Mouse (Mus musculus) cerebellum, adult 9-11 months (tissue): Measurements from ENCODE around the gene Lcn12.

Experiments
- DNase-seq: peaks from one replicate; pipeline ENCODE4 v3.0.0; 2022

Gene Lcn12

DNA sequence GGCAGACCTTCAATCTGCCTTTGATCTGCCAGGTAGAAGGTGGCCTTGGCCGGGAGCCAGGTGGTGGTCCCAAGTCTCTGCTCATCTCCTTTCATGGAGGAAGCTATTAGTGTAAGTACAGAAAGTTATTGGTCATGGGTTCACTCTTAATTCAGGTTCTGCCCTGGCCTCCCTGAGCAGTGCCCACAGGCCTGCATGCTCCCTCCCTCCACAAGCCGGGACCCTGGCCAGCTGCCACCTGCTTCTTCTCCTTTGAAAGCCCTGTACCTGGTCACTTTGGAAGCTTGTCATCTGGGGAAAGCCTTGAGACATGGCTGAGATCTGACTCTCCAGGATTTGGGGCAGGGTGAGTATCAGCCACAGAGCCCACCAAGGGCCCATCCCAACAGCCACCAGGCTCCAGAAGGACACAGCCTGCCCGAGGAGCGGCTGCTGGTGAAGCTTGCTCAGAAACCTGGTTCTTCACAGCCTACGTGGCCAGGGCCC lies at the start of gene Lcn12:
Gene Lcn12, minus strand, starts transcription at position 436 of the 486 bp plus-strand sequence.
- DNase-seq = peak; percentile 85

DNA sequence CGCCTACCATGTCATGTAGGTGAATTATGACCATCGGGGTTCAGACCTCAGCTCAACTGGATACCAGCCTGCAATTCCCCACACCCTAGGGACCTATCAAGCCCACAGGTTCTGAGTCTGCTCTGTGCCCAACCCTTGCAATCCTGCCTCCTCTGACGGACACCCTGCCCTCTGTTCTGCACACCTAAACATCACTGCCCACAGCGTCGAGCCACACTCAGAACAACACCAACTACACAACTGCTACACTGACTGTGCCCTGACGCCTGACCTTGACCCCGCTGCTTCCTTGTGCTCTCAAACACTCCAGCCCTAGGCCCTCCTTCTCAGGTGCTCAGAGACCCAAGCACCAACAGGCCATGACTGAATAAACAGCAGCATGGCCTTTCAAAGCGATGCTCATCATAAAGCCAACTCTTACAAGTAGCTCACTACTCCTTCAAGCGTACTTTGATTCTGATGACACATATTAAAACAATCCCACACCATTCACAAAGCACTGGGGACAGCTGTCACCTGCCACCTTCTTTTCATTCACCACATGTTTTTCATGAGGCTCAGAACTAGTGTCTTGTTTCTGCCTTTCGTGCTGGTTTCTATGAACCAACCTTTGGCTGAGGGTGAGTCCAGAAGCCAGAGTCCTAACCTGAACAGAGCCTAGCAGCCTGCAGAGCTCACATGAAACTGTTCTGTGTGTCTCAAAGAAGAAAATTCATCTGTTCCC lies 48.1 kb upstream of the Lcn12 start:
- DNase-seq = no peak

DNA sequence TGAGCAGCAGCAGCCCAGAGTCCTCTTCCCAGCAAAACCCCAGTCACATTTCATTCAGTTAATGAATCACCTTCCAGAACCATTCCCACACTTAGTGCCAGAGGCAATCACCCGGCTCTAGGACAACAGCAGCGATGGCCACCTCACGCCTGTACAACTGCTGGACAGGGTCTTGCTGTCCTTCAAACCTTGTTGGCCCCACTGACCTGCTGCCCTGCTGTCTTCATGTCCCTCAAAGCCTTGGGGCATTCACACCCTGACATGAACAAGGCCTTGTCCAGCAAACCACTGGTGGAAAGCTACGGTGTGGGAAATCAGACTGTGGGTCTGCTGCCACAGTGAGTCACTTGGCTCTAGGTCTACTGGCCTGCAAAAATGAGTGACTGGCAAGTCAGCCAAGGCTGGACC lies 46.8 kb upstream of the Lcn12 start:
- no peak for DNase-seq

DNA sequence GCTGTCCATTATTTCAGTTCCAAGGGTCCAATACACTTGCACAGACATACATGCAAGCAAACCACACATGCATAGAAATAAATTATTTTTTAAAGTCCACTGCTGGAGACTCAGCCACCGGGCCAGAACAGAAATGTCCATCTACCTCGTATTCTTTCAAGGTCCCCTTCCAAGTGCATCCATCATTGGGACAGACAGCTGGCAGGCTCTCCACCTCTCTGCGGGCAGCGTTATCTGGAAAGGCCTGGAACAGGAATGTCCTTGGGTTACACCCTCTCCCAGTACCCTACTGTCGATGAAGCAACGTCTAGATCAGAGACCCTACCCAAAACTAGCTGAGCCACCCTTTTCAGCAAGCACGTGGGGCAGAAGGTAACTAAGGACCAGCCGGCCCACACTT lies 42.8 kb upstream of the Lcn12 start:
- DNase-seq = no peak

DNA sequence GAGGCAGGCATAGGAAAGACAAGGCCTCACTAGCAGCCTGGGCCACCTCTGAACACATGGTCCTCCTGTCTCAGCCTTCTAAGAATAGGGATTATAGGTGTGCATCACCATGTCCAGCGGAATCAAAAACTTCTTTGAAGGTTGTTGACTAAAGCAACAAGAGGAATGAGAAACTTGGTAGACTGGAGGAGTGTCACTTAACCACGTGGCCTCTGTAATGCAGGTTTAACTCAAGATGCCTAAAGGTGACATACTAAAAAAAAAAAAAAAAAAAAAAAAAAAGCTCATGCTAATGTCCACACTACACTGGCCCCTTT lies 41.1 kb upstream of the Lcn12 start:
- DNase-seq = no peak

DNA sequence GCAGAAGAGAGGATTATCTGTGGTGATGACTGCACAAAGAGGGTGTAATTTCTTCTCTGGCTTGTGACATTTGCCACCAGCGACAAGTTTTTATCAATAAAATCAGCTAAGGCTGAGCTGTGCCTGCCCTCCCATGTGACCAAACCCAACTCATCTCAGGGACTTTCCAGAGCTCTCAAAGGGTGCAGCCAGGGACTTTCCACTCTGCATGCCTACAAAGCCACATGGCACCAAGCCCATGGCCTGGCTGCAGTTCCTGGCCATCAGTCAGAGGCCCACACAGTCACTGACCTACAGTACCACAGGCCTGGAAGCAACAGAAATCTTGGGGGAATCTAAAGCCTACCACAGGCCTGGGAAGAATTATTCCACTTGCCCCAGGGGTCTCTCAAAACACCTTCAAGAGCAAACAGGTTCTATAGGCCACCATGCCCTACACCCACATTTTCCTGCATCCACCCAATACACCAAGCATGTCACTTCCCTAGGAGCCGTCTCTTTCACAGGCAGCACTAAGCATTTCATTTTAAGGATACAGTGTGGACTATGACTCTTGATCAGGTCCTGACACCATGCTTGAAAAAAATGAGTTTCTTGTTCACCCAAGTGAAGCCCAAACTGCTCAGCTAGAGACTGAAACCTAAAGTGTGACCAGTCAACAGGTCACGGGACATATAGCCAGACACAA lies 40.6 kb upstream of the Lcn12 start:
- peak; percentile 86 for DNase-seq

DNA sequence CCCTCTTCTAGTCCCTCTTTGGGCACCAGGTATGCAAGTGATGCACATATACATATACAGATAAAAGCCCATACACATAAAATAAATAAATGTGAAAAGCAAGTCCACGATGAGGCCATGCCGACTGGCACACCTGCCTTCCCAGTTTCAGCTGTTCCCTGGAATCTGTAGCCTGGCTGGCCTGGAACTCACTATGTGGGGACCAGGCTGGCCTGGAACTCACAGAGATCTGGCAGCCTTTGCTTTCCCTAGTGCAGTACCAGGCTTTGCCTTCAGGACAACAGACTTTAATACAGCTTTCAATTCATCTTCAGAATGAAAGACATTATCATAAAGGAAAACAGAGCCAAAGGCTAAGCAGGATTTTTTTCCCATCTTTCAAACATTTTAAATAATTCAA lies 40.0 kb upstream of the Lcn12 start:
- DNase-seq = no peak

DNA sequence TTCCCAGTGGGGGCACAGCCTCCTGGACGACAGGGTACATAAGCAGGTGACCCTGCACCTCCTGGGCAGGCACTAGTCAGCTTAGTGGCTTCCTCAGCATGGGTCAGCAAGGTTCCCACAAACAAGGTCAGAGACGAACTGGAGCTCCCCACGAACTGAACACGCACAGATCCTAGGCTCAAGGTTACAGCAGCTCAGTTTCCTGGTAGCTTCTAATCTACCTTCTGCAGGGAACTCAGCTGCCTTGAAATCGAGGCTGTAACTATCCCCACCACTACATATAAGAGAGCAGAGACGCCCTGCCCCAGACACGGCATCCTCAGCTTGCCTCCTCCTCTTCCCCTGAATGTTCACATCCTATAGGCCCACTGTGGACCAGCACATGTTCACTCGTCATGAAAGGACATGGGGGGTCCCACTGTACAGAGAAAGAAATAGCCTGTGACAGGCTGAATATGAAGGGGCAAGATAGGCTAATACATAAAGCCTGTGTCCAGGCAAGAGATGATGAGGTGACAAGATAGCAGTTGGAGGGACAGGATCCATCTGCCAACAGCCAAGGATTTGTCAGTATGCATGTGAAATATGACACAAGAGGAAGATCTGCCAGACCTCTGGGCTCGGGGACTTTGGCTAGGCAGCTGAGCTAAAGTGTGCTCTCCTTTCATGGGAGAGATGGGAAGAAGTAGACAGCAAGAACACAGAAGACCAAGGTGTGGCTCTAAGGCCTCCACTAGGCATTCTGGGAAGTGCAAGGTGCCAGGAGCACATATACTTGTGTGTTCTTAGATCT lies 33.0 kb upstream of the Lcn12 start:
- no peak for DNase-seq

DNA sequence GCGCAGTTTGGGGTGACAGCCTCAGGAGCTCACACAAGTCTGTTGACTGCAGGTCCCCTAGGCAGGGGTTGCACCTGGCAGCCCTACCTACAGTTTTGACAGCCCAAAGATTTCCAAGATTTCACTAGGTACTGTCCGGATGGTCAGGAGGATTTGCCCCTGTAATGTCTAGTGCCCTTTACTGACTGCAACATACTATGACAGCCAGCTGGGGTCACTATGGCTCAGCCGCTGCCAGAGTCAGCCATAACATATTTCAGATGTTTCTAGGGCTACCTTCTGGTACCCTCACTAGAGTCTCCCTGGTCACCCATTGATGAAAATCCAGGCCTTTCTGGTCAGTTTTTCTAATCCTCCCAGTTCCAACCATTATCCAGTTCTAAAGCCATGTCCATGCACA lies 16.2 kb upstream of the Lcn12 start:
- DNase-seq = no peak

DNA sequence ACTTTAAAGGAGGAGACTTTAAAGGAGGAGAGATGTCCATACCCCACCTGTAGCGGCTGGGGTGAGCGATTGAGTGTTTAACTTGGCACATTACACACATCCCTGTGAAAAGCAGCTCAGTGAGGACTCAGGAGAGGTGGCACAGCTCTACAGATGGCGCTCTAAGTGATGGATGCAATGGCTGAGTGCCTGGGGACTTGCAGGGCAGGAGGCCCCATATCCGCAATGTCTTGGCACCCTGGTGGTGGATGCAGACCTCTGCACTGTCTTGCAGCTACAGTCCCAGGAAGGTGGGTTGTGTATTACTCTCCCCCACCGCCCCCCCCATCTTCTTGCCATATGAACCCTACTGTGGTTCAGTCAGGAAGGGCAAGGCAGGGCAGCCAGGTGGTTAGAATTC lies 13.3 kb upstream of the Lcn12 start:
- DNase-seq = peak; percentile 31

DNA sequence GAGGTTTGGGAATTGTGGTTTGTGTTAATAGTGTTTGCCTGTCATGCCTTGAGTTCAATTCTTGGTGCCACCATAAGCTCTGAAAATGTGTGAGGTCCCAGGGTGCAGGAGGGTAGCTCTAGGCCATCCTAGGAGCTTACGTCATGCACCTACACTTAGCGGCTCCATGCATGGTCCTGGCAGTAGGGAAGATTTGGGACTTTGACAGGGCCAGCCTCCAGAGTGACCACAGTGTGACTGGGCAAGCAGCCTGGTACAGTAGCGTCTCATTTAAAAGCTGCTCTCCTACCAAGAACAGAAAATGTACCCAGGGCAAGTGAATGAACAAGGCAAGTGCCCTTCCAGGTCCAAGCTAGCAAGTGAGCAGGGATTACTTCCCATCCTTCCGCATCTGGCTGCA lies 12.1 kb upstream of the Lcn12 start:
- DNase-seq = peak; percentile 47

DNA sequence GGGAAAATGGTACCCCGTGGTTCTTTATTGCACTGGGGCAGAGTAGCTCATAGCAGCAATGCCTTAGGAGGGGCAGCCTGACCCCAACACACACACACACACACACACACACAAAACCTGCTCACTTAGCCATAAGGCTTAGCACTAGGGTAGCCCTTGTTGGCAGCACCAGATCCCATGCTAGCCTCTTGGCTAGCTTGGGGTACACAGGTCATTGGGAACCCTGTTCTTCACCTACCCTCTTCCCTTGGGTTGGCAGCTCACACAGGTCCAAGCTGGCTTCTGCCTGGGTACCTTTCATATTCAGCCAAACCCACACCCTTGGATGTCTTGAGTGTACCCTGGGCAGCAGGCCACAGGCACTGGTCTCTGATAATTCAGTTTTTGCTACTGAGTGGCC lies 11.3 kb upstream of the Lcn12 start:
- peak; percentile 25 for DNase-seq

DNA sequence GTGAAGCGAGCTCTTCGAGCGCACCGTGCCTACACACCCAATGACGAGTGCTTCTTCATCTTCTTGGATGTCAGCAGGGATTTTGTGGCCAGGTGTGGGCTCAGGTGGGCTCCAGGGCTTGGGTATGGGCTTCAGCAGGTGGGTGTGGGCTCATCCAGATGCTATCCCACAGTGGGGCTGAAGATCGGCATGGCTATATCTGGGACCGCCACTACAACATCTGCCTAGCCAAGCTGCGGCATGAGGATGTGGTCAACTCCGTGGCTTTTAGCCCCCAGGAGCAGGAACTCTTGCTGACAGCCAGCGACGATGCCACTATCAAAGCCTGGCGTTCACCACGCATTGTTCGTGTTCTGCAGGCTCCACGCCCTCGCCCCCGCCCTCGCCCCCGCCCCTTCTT lies 10.8 kb upstream of the Lcn12 start:
- DNase-seq = peak; percentile 31

DNA sequence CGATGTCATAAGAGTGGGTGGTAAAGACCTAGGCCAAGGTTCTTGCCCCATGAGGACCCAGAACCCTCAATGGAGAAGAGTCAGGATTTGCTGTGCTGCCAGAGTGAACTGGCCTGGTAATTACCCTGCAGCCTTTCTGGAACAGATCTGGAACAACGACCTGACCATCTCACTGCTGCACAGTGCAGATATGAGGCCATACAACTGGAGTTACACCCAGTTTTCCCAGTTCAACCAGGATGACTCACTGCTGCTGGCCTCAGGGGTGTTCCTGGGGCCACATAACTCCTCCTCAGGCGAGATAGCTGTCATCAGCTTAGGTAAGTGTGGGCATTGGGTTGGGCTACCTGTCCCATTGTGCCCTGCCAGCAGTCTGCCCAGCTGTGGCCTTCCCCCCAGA lies 9.0 kb upstream of the Lcn12 start:
- DNase-seq = peak; percentile 39

DNA sequence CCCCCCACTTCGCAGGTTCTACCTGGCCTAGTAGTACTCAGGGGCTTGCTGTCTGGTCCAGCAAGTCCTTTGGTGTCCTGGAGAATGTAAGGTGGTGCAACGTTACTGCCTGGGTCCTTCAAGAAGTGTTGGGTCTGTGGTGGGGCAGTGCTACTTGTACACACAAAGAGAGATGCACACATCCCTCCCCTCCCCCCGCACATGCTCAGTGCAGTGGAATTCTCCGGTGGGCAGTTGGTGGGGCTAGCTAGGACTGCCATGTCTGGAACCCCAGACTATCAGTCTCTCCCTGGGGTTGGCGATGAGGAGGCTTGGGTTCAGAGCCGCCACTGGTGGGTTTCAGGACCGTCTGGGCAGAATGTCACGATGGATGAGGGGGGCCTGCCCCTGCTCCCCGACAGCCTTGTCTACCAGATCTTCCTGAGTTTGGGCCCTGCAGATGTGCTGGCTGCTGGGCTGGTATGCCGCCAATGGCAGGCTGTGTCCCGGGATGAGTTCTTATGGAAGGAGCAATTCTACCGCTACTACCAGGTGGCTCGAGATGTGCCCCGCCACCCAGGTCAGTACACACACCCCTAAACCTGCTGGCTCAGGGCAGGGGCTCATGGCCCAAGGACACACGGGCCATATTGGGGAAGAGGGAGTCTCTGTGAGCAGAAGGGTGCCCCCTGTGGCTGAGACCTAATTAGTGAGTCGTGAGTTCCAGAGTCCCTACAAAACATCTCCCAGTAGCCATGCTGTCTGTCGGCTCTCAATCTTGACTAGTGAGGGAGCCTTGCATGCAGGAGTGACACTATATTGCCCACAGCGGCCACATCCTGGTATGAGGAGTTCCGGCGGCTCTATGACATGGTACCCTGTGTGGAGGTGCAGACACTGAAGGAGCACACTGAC lies 8.1 kb upstream of the Lcn12 start, which contains the start of gene C8g:
Gene C8g, minus strand, starts transcription at position 127 of the 894 bp plus-strand sequence.
- DNase-seq = peak; percentile 73

DNA sequence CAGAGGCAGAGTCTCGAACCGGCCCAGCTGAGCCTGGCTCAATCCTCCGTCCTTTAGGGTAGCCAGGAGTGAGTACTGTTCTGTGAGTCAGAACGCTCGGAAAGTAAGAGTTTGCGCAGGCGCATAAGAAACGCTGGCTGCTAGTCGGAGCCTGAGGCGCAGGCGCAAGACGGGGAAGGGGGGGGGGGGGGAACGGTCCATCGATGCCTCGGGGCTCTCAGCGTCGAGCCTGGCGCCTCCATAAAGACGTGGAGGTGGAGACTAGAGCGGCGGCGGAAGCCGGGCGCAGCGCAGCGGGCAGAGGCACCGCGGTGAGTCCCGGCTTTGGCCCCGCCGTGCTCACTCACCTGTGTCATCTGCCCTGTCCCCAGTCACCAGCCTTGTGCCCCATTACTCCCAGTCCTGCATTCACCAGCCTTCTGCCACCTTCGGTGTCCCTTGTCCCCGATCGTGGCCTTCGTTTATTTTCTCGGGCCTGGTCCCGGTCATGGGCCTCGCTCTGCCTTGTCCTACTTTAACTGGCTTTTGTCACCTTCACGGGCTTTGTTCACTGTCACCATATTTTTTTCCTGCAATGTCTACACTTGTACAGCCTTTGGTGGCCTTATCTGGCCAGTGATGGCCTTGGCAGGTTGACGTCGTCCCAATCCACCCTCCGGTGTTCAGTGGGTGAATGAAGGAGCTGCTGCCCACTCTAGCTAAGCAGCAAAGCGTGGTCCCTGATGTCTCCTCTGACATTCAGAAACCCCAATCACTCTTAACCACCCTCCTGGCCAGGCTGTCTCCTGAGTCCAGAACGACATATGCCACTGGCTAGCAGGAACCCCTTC lies 7.1 kb upstream of the Lcn12 start, which contains the start of gene Fbxw5:
Gene Fbxw5, plus strand, starts transcription at position 175 of the 830 bp plus-strand sequence.
- DNase-seq = peak; percentile 90

DNA sequence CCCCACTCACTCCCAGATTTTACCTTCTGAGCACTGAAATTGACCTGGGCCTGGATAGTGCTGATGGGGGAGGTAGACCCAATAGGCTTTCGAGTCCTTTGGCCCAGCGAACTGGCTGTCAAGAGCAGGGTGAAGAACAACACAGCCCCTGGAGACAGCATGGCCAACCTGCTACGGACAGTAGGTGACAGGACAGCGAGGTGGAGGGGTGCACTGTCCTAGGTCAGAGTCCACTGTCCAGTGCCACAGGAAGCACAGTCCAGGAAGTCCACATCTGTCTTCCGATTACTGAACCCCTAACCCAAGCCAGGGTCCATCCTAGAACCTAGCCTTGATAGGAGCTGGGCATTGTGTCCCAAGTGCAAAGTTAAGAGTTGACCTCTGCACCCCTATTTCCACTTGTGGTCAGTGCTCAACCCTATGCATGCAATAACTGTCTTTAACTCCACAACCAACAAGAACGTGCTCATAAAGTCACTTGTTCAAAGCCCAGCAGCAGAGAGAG lies 6.4 kb upstream of the Lcn12 start:
- no peak for DNase-seq

DNA sequence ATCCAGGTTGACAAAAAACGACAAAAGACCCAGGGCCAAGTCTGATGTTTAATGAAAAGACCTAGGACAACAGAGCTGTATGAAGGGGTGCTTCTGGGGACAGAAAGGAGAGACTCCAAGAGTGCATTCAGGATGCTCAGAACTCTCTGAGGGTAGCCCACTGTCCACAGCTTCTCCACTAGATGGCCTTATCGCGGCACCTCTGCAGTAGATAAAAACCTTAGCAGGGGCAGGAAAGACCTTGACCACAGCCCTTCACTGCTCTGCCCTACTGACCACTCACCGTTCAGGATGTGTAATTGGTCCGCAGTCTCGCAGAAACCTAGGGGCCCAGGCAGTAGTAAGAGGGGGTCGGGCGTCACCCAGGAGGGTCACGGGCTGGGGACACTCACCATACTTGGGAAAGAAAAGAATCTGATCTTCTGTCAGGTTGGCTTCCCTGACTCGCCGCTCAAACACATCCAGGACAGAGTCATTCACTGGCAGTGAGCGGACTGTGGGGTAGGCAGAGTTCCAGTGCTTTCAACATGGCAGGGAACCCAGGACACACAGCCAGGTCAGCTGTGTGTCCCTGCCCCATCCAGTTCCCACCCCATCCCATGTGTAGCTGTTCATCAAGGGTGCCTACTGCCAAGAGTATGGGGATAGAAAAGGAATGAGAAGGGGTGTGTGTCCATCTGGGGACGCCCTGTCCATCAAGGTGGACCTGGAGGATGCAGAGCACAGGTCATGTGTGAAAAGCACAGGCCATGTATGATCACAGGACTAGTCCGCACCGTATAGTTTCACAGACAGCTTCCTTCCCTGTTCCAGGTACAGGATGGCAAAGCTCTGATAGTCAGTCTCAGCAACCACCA lies 5.1 kb upstream of the Lcn12 start:
- DNase-seq = peak; percentile 59

DNA sequence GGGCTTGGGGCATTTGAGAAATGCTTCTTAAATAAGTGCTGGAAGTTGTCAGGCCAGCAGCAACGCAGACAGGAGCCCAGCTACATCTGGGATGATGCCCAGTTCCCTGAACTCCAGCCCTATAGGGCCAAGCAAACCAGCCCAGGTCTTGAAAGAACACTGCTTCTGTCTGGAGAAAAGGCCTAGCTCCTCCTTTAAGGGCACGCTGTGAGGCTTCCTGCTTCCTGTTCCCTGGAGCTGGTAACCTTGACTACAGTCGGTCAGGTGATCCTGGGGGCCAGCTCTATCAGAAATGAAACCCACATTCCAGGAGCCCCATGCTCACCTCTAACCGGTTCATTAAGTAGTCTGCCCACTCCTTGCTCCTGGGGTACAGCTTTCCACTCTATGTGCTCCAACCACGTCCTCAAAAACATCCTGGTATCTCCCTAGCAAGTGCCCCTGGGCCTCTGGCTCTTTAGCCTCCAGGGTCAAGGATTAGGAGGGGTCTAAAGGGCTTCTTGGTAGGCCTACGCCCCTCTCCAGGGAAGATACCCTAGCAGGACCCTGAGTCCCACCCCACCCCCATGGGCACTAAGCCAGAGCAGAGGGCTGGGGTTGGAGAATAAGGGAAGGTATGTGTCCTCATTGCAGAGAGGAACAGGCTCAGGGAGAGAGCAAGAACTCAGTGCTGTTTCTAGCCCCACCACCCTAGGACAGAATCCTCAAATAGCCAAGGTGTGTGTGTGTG lies 4.3 kb upstream of the Lcn12 start:
- DNase-seq = peak; percentile 65

DNA sequence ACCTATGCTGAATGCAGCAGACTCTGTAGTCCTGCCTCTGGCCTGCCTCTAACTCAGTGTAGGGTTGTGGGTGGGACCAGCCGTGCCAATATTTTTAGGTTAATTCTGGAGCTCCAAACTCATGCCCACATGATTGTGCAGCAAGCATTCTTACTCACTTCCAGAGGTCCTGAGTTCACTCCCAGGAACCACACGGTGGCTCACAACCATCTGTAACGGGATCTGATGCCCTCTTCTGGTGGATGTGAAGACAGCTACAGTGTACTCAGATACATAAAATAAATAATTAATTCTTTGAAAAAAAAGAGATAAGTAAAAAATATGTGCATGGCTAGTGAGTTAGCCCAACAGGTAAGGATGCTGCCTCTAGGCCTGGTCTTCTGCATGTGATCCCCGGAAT lies 2.8 kb upstream of the Lcn12 start:
- DNase-seq = peak; percentile 76
